Mouse (Mus musculus): Measurements from ENCODE around the gene Smad3.

Smad3 gene

GRCm38 (mm10) chr9:63757865-63758440 is at the start of gene Smad3:
Gene Smad3, minus strand, starts transcription at chr9:63757994.
- peak; percentile 95 to 97 for DNase-seq

- no peak for DNase-seq
Observed at GRCm38 (mm10) chr9:63804847-63805246, 47.1 kb upstream of the Smad3 start.

- DNase-seq, result peak; percentile 38 to 62
Observed at GRCm38 (mm10) chr9:63803181-63803591, 45.4 kb upstream of the Smad3 start.

GRCm38 (mm10) chr9:63802504-63802903 is 44.7 kb upstream of the Smad3 start:
- no peak for DNase-seq

- no peak for DNase-seq
Observed at GRCm38 (mm10) chr9:63802080-63802479, 44.3 kb upstream of the Smad3 start.

- DNase-seq, result peak; percentile 36 to 42
Observed at GRCm38 (mm10) chr9:63796429-63796828, 38.6 kb upstream of the Smad3 start.

GRCm38 (mm10) chr9:63793731-63794495 is 36.1 kb upstream of the Smad3 start:
- DNase-seq, result peak; percentile 30 to 42

GRCm38 (mm10) chr9:63791716-63792115 is 33.9 kb upstream of the Smad3 start:
- DNase-seq, result no peak

- peak; percentile 81 to 86 for DNase-seq
Observed at GRCm38 (mm10) chr9:63791275-63791674, 33.5 kb upstream of the Smad3 start.

- DNase-seq, result no peak
Observed at GRCm38 (mm10) chr9:63790222-63790621, 32.4 kb upstream of the Smad3 start.

- peak; percentile 73 to 79 for DNase-seq
Observed at GRCm38 (mm10) chr9:63789386-63789785, 31.6 kb upstream of the Smad3 start.

GRCm38 (mm10) chr9:63787606-63788005 is 29.8 kb upstream of the Smad3 start:
- DNase-seq, result no peak

GRCm38 (mm10) chr9:63787086-63787485 is 29.3 kb upstream of the Smad3 start:
- no peak for DNase-seq

GRCm38 (mm10) chr9:63786026-63786670 is 28.4 kb upstream of the Smad3 start:
- DNase-seq, result peak in 1 of 2 experiments; percentile 33

GRCm38 (mm10) chr9:63785492-63785891 is 27.7 kb upstream of the Smad3 start:
- DNase-seq, result no peak

GRCm38 (mm10) chr9:63784597-63784996 is 26.8 kb upstream of the Smad3 start:
- no peak for DNase-seq

GRCm38 (mm10) chr9:63782744-63783143 is 24.9 kb upstream of the Smad3 start:
- no peak for DNase-seq

GRCm38 (mm10) chr9:63781714-63782464 is 24.1 kb upstream of the Smad3 start:
- no peak for DNase-seq

GRCm38 (mm10) chr9:63779950-63780887 is 22.4 kb upstream of the Smad3 start:
- peak; percentile 55 to 67 for DNase-seq

GRCm38 (mm10) chr9:63776735-63777134 is 18.9 kb upstream of the Smad3 start:
- DNase-seq, result no peak

GRCm38 (mm10) chr9:63774854-63775483 is 17.2 kb upstream of the Smad3 start:
- DNase-seq, result peak in 1 of 2 experiments; percentile 67
